Mouse (Mus musculus): ENCODE measurements around the gene Sh3rf1.

Gene Sh3rf1

DNA sequence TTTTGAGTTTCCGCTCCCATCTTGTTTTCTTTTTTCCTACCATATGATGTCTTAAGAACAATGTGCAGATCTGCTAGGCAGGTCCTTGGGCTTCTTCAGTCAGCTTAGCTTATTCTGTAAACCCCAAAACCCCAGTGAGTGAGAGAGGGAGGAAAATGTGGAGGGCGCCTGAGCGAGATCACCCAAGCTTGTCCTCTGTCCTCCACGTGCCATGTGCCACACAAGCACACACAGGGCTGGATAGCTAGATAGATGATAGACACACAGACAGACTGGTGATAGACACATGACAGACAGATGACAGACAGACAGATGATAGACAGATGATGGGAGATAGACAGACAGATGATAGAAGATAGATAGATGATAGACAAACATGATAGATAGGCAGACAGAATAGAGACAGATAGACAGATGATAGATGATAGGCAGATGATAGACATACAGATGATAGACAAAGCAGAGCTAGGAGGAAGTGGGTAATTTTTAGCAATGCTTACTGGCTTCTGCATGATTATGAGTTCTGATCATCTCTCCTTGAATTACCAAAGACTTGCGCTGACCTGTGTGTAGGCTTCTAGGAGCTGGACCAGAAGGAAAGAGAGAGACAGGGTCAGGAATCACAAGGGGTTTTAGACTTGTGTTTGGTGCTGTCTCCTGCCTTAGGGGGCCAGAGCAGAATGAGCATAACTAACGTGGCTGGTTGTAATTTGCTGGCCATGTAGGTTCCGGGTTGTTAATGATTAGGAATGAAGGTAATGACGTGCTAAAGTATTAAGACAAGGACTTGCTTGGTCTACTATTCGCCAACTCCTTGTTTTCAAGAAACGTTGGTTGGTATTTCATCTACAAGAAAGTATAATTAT is 58.9 kb downstream of the Sh3rf1 start:
- in situ Hi-C loops (cut with MboI; ENCODE audit: low sequenced_read_pairs): no loop called here

DNA sequence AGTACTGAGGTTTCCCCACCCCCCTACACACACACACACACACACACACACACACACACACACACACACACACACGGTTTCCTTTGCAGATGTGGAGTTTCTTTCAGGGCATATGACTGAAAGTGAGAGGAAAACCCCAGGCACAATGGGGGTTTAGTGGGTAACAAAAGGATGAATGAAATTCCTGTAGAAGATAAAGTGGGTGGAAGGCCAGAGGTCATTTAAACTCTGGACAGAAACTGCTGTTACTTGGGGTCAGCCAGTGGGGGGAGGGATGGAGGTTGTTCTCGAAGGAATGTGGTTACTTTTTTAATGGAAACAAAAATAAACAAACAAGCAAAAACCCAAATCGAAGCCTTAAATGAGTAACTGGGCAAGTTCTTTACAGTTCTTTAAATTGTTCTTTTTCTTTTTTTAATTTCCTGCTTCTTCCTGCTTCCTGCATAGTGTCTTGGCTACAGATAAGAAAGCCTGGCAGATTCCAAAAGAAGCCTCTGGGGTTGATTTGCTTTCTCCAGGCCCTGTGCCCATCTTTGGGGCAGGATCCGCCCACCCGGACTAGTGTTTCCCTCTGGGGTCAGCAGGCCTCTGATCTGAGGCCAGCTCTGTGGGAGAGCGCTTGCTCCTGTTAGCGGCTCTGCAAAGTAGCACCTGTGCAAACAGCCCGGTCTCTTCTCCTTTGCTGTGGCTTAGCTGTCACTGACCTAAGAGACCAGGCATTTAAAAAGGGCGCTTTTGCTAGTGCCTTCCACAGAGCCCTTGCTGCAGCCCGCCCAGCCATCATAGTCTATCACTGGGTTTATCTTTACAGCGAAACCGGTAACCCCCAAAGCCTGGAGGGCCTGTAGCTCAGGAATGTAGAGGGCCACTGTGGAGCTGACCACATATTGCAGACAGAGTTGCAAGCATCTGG is 59.8 kb downstream of the Sh3rf1 start:
- in situ Hi-C loops (cut with MboI; ENCODE audit: low sequenced_read_pairs): no loop called here

DNA sequence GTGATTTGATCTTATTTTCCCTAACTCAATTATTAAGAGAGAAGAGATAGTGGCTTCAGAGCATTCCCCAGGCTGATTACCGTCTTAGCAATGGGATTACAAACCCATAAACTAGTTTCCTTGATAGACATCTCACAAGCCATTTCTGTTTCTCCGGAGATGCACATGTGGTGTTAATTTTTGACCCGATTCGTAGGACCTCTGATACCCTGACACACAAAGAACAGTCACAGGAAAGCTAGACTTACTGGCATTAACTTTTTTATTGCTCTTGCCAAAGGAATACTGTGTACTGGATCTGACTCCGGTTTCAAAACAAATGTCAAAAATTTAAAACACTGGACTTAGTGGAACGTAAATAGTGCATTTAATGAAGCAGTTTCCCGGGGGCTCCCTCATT is 62.2 kb downstream of the Sh3rf1 start:
- in situ Hi-C loops (cut with MboI; ENCODE audit: low sequenced_read_pairs): no loop called here

DNA sequence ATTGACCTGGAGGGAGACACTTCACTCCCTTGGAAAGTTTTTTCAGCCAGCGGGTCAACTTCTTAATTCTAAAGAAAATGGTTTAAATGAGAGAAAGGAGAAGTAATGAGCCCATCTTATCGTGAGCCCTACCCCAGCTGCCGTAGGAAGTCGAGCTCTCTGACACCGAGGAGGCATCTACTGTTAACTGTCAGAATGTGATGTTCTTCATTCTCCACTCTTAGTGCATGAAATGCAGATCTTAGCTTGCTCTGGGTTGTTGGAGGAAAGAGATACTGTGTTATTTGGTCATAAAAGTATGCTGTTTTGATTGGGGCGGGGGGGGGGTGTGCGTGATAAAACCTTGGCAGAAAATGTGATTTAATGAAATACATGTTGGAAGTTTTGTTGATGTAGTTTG is 62.7 kb downstream of the Sh3rf1 start:
- in situ Hi-C loops (cut with MboI; ENCODE audit: low sequenced_read_pairs): no loop called here

DNA sequence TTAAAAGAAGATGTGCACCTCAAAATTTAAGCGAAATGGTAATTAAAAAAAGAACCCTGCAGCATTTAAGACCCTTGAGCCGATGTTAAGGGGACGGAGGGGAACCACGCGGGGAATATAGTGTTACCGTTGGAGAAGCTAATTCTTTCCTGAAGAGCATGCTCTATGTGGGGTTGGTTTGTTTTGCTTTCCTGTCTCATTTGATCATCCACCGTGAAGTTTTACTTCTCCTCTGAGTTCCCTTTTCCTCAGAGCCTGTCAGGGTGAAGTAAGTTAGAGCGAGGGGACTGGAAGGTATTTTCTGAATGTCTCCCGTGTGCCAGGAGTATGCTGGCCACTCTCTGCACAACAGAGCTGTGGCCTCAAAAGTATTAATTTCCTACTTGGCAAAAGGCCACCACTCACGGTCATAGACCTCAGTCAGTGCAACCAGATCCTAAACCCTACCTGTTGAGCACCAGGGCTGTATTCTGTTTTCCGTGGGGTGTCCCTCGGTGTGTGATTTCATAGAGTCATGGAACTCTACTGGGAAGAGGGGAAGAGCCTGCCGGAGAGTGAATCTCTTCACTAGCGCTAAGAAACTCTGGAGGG is 63.2 kb downstream of the Sh3rf1 start:
- in situ Hi-C loops (cut with MboI; ENCODE audit: low sequenced_read_pairs): no loop called here

DNA sequence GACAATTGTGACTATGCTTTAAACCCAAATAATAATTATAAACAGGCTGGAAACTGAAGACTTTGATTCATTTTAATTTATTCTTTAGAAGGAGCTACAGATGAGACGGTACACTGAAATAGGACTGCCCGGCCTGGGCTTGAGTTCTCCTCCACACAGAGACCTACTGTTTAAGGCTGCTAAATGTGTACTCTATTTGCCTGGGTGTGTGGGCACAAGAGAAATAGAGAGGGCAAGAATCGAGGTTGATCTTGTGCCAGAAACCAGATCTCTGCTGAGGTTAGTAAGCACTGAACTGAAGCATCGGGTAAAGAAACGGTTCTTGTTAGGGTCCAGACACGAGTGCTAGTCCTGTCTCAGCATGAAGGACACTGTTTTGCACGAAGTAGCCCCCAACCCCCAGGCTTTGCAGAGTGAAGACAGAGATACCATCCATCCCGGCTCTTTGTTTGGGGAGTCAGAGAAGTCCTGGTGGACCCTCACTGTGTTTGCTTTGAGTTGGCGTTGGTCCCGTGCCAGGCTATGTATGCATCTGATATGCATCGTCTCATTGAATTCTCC is 64.4 kb downstream of the Sh3rf1 start:
- in situ Hi-C loops (cut with MboI; ENCODE audit: low sequenced_read_pairs): no loop called here

DNA sequence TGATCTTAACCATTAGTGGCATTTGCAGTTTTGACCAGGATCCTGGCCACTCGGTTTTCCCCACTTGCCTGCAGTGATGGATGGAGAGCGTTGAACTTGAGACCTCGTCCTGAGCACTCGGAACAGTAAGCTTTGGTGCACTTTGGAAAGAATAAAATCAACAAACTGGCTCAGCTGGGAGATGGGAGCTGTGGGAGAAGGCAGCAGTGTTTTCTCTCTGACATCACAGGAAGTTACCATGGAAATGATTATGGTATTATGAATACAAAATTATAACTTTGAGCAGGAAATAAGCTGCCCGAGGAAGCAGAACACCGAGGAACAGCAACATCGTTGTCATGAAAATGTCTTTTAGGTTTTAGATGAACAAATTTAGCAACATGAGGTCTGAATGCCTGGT is 65.0 kb downstream of the Sh3rf1 start:
- in situ Hi-C loops (cut with MboI; ENCODE audit: low sequenced_read_pairs): no loop called here

DNA sequence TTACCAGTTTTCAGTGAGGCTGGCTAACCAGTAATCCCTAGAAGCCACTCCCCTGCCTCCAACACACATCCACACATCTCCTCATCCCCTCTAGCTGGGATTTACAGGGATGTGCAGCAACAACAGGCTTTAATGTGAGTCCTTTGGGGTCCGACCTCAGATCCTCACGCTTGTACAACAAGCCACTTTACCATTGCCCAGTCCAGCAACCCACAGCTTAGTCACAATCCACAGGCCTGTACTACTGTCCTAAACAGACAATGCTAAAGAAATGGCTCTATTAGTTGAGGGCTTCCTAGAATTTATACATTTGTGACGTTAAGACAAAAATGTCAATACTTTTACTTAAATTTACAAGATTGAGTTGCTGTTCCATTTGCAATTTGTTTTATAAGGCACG is 71.4 kb downstream of the Sh3rf1 start:
- in situ Hi-C loops (cut with MboI; ENCODE audit: low sequenced_read_pairs): no loop called here

DNA sequence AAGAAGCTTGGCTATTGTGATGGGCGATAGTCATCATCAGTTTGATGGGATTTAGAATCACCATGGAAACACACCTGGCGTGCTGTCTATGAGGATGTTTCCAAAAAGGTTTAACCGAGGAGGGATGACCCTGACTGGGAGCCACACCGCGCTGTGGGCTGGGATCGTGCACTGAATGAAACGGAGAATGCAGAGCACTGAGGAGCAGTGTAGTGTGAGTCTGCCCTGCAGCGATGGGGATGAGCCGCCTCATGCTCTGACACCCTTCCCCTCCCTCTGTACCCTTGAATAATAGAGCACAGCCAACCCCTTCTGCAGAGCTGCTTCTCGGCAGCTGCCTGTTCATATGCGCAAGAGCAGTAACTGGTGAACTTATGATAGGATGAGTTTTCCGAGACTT is 71.8 kb downstream of the Sh3rf1 start:
- in situ Hi-C loops (cut with MboI; ENCODE audit: low sequenced_read_pairs): no loop called here

DNA sequence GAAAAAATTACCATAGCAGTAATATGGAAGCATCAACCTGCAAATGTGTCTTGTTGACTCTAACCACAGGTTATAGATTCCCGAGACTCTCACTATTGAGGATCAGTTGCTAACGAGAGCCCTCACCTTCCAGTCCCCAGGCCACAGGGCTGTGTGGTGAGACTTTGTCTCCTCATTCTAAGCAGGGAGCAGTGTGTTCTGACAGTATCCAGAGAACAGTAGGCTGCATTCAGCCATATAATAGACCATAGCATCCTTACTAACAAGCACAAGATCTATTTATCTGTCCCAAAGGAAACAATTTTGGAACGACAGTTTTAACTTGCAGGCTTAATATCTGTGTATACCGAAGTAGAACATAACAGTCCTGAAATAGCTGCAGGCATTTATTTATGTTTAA is 75.2 kb downstream of the Sh3rf1 start:
- in situ Hi-C loops (cut with MboI; ENCODE audit: low sequenced_read_pairs): no loop called here

DNA sequence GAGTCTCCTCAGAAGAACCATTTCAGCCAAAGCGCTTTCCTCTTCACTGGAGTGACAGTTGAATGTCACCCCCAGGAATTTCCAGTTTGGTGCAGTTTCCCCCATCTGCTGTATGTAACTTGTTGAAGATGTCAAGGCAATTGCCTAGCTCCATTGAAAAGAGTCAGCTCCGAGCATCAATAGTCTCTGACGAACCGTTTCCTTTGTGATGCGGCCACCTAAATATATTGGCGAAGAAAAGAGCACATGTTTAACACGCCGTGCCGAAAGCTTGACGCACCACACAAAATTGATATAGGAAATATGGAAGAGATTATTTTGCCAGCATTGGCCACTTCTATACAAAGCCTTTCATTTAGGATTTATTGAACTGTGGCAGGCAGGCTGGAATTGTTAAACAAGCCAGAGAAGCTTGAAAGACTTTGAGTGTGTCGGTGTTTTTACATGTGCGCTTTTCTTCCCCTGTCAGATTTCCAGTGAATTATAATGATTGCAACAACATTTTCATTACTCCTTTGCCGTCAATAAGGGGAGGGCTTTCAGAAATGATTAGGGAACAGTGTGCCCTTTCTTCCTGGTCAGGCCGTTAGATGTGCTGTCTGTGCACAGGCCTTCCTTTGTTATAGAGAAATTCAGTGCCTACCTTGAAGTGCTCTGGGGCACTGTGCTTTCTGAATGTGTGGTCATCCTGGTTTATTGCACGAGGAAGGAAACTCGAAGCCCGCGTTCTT is 77.8 kb downstream of the Sh3rf1 start:
- in situ Hi-C loops (cut with MboI; ENCODE audit: low sequenced_read_pairs): no loop called here

DNA sequence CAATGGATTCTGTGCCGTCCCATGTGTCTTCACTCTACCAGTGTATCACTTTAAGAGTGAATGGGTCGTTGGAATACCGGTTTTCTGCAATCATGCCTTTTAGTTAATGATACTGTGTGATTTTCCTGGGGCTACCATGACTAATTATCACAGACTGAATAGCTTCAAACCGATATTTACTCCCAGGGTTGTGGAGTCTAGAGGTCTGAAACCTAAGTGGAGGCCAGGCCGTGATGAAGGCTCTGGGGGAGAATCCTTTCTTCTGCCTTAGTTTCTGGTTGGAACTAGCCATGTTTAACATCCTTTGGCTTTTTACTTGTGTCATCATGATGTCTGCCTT is 78.3 kb downstream of the Sh3rf1 start:
- in situ Hi-C loops (cut with MboI; ENCODE audit: low sequenced_read_pairs): no loop called here

DNA sequence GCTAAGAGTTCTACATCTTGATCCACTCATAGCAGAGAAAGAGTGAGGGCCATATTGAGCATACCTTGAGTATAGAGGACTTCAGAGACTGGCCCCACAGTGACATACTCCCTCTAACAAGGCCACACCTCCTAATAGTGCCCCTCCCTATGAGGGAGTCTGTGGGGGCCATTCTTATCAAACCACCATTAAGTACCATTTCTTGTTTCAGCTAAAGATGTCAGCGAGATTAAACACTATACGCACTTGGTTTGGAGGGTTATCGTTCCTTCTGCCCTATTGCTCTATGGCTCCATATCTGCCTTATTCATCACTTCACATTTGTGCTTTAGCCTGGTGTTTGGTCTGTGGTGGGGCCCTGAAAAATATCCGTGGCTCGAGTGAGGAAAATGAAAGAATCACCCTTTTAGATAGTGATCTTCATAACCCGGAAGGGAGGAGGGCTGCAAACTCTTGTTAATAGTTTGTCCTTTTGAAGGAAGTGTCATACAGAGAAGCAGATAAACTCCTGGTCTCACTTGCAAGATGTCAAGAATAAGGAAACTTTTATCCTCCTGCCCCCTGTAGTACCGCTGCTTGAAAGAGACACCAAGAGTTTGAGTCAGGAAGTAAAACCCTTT is 81.9 kb downstream of the Sh3rf1 start:
- in situ Hi-C loops (cut with MboI; ENCODE audit: low sequenced_read_pairs): no loop called here

DNA sequence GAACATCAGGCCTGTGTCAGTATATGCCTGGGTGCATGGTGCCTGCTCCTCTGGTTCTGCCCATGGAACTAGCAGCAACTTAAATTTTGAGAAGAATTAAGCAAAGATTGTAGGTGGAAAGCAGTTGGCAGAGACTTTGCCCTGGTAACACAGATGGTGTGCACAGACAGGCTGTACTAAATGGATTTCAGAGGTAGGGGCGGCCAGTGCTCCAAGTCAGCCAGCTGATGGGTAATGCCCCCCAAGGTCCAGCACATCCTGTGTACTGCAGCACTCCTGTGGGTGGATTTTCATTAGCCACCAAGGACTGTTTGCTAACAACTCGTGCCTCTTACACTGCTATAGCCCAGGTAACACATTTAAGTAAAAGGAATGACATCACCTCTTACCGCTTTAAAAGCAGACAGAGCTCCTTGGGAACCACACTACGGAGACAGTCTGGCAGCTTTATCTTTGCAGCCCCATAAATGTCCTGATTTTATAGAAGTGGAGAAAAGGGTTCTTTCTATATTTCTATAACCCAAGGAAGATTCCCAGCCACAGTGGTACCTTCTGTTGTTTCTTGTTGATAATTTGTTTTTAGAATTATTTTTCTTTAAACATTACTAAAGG is 82.9 kb downstream of the Sh3rf1 start:
- in situ Hi-C loops (cut with MboI; ENCODE audit: low sequenced_read_pairs): no loop called here

DNA sequence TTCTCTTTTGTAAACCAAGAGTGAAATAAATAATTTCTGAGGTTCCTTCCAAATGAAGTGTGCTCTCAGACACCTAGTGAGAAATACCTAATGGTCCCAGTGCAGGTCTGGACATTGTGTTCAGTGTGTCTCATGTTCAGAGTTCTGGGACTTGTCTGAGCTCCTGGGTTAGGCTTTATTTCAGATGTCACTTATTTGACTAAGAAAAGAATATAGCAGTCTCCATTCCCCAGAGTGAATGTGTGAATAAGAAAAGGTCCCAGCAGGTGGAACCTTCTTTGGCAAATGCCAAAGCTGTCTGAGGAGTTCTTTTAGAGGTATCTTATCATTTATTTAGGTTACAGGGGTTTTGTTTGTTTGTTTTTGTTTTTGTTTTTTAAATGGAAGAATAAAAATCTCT is 85.2 kb downstream of the Sh3rf1 start:
- in situ Hi-C loops (cut with MboI; ENCODE audit: low sequenced_read_pairs): no loop called here

DNA sequence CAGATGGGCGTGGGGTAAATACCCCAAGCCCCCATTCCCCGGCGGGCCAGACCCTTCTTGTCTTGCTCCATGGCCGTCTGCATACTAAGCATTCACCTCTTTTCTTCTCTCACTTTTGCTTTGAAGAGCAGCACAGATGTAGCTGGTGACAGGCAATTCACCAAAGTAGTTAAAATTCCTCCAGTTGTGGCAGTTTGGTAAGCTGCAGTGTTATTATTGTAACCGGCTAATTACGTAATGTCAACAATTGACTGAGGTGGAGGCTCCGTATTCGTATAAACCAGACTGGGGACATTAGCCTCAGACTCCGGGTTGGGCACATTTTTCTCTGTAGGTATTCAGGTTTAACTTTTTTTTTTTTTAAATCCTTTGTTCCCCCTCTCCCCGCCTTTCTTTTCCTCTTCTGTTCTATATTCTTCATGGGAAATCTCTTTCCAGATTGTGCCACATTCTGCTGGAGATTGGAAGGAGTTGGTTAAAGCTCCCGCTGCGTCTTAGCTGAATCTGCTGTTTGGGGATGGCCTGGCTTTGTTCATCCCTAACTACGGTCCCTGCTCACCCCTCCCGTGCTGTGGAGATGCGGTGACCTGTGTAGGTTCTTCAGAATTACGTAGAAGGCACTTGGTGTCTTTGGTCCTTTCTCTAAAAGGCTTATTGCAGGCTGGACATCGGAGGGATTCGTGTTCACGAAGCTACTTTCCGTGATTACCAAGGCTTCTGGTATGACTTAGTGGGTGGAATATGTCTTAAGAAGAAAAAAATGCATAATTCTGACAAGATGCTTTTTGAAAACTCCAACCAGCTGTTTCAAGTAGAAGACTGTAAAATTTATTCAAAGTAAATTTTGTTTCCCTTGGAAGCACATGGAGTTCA is 86.1 kb downstream of the Sh3rf1 start:
- in situ Hi-C loops (cut with MboI; ENCODE audit: low sequenced_read_pairs): no loop called here

DNA sequence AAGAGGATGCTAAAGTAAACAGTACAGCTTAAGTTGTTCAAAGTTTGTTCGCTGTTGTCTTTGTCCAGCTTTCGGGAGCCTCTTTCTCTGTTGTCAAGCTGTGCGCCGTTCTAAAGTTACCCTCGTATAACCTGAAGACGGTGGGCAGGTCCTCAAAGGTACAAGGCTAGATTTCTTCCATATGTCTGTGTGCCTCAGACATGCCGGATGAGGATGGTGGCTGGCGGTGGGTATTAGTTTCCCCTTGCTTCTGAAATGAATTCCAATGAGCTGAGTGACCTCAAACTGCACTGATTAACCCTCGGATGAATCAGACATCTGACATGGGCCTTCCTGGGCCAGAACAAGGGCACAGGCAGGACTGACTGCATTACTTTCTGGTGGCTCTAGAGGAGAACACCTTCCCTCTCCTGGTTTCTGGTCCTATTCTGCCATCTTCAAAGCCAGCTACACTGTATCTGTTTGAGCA is 86.8 kb downstream of the Sh3rf1 start:
- in situ Hi-C loops (cut with MboI; ENCODE audit: low sequenced_read_pairs): no loop called here

DNA sequence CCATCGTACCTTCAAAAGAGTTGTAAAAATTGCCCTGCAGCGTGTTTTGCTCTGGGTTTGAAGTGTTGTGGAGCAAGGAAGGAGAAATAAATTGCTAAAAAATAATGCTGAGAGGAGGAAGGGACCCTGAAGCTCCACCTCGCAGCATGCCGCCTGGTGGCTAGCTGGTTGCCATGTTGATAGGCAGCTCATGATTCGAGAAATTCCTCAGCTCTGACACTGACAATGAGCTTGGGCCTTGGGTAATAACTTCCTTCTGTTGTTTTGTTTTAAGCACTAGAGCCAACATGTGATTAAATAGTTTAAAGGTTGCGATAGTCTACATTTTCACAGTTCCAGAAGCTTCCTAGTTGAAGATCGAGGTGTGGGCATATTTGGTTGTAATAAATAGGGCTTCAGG is 89.3 kb downstream of the Sh3rf1 start:
- in situ Hi-C loops (cut with MboI; ENCODE audit: low sequenced_read_pairs): no loop called here
